Mouse (Mus musculus) MEL-GATA-1-ER (cell line): ENCODE measurements around the gene Itga9.

Source experiments
- DNase-seq: peaks from one replicate; pipeline ENCODE4 v3.0.0-alpha.2; 2012; ENCODE audit warnings: low read depth; ENCODE audit errors: extremely low read depth

The Itga9 gene

DNA sequence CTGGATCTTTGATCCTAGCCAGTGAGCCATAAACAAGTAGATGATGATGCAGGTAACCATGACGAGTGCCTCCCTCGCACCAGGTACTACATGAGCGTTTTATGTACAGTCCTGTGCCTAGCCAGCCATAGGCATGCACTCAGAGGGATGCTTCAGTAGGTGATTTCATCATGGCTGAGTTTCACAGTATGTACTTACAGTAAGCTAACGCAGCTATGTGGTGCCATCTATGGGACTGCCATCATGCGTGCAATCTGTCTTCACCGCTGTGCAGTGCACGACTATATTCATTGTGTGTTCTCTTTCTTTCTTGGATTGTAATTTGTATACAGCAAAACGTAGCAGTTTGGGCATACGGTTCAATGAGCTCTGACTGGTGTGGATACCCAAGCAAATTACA is 77.9 kb downstream of the Itga9 start:
- no peak for DNase-seq

DNA sequence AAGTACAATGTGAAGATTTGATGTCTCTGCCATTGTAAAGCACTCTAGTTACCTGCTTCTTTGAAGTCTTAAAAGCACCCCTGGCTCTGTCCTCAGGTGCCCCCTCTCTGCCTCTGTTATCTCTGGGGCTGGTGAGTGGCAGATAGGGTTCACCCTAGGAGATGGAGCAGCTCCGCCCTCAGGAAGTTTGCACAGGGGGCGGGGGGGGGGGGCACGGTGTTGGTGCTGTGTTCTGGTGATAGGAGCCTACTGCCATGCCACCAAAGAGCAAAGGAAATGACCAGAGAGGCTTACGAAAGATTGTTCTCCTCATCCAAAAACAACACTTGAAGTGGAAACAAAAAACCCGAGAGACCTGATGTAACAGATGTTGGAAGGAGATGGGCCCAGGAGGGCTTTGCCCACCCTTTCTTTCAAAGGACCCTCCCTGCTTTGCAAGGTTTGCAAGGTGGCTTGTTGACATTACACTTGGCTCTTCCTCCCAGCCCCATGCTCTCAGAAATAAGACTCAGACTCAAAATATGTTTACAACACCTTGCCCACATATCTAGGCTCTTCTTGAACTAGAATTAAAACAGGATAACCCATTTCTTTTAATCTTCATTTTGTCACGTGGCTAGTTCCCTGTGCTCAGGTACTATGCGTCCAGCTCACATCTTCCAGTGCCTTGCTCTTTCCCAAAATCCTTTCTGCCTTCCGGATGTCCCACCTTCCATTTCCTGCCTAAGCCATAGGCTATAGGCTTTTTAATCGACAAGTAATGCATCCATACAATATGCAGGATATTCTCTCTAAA is 79.9 kb downstream of the Itga9 start:
- DNase-seq = peak; percentile 11

DNA sequence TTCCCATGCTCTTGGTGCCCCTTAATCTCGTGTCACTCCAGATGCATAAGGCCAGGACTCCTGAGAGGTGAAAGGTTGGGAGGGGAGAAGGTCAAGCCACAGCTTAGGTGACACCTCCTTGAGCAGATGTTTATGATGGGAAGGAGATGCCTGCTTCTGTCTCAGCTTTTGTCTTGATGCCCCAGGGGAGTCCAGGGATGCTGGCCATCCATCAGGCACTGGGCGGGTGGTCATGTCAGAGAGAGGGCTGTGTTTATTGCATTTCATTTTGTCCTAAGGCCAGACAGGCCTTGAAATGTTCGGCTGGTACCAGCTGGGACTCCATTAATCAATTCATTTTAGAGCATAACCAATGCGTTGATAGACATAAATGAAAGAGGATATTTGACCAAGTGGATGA is 81.8 kb downstream of the Itga9 start:
- no peak for DNase-seq

DNA sequence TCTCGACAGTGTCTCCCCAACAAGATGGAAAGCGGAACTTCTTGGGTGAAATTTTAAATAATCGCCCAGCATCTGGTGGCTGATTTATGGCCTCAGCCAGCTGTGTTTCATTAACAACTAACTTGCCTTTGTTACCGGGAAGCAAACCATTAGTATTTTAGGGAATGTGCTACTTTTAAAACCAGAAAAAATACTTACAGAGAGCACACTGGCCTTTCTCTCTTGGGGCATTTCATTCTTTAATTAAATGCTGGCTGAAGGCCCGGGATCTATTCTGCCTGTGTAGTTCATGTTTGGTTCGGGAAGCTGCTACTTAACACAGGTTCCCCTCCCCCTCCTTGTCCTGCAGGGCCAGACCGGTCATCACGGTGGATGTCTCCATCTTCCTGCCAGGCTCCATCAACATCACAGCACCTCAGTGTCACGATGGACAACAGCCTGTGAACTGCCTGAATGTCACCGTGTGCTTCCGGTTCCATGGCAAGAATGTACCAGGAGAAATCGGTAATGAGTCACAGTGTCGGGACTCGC is 82.5 kb downstream of the Itga9 start:
- DNase-seq = no peak

DNA sequence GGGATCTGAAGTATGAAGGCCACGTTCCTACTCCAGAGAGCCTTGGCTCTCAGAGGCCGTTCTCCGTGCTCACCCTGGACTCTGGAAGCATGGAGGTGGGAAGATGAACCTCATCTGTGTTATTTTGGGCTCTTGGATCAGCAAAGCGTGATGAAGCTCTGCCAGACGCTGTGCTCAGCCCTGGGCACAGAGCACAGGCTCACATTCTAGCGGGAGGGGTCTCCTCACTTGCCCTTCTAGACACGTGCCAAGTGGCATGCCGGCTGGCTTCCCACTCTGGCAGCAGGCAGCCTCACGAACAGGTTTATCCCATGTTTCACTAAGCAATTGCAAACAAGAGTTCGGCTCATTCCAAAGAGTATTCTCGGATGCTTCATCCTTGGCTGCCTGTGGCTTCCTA is 86.8 kb downstream of the Itga9 start:
- no peak for DNase-seq

DNA sequence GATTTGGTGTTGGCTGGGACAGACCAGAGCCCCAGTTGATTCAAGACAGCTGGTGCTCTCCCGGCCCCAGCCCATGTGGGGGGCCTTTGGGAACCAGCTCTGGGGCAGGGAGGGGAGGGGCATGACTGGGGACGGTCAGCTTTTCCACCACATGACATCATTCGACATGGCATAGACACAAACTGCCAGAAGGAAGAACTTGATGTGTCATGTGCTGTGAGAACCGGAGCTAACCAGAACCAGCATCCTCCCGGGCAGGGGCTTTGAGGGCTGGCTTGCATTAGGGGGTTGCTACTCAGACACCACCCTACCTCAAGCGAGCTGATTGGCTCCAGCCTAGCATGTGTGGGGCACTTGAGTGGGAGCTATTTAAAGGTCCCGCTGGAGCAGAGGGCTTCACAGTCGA is 87.9 kb downstream of the Itga9 start:
- DNase-seq = no peak

DNA sequence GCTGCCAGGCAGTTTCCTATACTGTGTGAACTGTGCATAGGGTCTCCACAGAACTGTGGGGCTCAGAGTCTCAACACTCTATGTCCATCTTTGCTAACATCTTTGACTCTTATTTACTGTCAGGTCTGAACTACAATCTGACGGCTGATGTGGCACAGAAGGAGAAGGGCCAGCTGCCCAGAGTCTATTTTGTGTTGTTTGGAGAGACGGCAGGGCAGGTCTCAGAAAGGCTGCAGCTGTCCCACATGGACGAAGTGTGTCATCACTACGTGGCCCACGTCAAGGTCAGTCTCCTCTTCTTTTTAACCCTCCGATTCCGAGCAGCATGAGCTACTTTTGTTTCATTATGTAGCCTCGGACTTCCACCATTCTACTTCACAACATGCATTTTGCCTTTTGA is 91.7 kb downstream of the Itga9 start:
- DNase-seq = no peak

DNA sequence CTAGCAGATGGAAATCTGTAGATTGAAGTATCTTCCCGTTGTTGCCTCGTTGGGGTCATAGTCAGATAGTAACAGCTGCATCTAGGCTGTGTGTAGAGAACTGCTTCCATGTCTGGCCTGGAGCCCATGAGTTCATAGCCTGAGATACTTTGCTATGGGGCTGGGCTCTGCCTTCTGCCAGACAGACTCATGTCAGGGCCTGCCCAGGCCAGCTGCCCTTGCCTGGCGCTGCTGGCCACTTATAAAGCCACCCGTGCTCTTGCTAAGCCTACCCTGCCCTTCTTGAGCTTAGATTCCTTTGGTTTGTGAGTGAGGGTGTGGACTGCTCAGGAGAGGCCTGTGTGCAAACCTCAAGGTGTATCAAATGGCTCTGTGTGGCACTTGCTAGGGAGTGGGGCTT is 93.2 kb downstream of the Itga9 start:
- no peak for DNase-seq

DNA sequence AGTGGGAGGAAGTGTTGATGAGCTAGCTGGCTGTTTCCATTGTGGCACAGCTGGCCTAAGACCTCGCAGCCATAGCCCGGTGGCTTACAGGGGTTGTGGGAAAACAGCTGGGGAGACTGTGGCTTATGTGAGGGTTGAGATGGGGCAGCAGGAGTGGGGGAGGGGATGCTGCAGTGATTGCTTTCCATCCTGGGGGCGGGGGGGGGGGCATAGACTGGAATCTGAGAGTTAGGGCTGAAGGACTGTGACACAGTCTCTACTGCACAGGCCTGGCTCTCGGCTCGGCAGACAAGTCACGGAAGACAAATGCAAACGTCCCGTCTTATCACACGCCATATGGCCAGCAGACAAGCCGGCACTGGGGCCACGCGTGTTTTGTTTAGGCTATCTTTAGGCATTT is 94.4 kb downstream of the Itga9 start:
- no peak for DNase-seq

DNA sequence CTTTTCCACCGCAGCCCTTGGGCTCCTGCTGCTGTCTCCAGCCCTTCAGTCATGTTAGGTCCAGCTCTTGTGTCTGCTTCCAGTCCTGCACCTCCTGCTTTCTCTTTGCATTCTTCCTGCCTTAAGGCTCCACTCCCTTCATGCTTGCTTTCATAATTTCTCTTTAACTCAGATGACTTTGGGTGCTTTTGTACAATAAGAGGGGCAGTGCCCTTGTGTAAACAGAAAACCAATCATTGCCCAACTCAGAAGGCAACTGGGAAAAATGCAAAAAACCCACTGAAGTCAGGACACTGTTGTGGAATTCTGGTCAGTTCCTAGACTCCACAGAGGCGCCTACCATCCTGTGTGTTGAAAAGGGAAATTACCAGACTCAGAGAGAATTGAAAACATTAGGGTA is 95.3 kb downstream of the Itga9 start:
- no peak for DNase-seq

DNA sequence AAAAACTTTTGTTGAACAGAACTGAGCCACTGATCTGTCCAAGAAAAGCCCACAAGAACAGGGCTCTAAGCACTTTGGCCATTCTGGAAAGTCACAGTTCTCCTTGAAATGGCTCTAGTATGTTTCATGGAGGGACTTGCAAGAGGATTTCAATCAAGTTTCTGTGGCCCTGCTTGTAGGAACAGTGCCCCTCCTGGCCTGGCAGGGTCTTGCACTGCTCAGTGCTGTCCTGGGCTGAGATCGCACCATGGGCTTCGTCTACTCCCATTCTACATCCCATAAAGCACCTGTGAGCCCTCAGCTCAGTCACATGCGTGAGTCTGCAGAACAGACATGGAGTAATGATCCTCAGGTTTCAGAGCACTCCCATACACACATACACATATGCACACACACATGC is 96.7 kb downstream of the Itga9 start:
- DNase-seq = no peak

DNA sequence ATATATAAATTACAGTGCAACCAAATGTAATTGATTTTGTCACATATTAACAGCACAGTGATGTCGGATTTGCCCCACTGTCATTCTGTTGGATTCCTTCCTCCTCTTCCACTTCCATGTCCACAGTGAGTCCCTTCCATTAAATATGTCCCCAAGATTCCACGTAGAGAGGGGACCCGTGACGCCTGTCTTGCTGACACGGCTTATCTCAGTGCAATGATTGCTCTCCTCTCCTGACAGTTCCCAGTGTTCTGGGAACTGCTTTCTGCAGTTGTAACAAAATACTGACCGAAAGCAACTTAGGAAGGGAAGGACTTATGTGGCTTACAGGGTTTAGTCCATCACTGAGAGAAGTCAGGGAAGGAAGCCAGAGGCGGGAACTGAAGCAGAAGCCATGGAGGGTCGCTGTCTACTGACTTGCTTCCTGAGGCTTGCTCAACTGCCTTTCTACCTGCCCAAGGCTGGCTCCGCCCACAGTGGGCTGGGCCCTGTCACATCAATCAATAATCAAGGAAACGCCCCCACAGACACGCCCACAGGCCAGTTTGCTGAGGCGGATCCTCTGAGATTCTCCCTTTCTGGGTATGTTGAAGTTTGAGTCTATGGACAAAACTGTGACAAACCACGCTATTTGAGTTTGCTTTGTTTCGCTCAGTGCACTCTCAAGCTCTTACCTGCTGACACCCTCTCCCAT is 99.0 kb downstream of the Itga9 start:
- DNase-seq = no peak

DNA sequence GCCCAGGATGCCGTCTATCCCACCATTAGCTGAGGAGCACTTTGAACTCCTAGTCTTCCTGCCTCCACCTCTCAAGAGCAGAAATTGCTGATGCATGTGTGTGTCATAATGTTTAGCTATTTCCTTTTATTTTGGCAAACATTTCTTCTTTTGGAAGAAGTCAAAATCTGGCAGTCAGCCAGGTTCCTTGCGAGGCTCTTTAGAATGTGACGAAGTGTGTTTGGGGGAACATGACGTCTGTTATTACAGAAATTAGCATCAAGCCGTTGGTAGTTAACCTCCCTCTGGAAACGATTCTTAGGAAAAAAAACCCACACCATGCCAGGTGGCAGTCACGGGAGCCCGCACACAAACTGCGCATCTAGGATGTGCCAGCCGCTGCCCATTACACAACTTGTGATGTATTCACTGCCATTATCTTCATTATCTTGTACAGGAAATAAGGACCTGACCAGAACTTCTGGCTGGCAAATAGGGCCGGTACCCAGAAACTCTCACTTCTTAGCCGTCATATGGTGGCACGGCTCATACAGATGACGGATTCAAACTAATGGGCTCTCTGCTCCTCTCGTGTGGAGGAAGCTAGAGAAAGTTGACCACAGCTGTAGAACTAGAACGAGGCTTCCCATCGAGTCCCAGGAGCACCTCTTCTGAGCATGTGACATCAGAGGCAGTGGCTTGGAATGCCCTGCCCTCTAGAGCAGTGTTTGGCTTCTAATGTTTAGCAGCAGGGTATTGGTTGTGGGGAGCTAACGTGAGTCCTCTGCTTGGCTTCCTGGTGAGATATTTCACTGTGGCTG is 99.9 kb downstream of the Itga9 start:
- no peak for DNase-seq

DNA sequence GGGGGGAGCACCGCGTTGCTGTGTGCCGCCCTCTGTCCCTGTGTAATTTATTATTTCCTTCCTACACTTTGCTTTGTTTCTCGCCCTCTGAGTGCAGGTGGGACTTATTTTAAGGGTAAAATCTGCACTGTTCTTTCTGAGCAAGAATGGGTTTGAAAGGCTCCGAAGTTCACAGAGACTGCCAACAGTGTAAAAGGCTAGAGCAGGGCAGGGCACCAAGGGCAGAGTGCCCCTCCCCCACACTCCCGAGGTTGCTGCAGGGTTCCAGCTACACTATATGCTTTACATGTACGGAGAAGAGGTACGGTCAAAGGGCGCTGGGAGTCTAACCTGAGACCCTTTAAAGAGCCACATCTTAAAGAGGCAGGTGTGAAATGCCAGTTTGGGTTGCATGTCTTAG is 104.1 kb downstream of the Itga9 start:
- DNase-seq = no peak

DNA sequence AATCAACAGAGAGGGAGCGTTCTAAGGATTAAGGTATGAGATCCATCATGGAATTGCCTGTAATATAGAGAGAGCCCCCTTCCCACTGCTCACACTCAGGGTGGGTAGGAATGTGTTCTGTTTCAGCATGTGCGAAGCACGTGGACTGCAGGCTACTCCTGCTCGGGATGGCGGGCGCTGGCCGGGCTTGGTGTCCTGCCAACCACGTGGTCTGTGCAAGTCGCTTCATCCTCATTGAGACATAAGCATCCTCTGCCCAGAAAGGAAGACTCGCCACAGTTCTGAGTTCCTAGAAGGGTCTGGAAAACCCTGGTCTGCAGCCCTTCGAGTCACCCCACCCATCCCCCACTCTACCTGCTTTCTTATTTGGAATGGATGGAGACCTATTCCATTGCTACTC is 105.3 kb downstream of the Itga9 start:
- DNase-seq = no peak

DNA sequence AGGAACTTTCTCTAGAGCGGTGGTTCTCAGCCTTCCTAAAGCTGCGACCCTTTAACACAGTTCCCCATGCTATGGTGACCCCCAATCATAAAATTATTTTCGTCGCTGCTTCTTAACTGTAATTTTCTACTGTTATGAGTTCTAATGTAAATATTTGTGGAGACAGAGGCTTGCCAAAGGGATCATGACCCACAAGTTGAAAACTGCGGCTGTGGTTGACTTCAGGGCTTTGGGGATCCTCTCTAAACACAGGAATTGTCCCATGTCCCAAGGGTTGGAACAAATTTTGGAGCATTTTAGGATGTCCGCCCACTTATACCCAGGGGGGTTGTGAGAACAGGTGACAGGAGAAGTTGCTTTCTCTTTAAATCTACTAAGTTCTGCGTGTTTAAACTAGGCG is 107.0 kb downstream of the Itga9 start:
- no peak for DNase-seq

DNA sequence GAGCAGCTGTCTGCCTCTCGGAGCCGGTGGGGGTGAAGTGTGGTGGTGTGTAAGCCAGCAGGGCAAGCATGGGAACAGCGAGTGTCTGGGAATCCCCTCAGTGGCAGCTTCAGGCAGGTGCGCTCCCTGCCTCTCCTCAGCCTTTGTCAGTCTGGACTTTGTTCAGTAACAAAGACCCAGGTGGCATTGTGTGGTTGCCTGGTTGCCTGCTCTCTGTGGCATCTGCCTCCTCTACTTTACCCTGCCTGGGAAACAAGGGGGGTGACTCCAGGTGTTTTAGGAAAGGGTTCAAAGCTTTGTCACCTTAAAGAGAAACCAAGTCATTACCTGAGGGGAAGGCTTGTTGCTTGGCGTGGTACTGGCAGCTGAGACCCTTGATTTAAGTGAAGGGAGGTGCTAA is 108.0 kb downstream of the Itga9 start:
- DNase-seq = no peak

DNA sequence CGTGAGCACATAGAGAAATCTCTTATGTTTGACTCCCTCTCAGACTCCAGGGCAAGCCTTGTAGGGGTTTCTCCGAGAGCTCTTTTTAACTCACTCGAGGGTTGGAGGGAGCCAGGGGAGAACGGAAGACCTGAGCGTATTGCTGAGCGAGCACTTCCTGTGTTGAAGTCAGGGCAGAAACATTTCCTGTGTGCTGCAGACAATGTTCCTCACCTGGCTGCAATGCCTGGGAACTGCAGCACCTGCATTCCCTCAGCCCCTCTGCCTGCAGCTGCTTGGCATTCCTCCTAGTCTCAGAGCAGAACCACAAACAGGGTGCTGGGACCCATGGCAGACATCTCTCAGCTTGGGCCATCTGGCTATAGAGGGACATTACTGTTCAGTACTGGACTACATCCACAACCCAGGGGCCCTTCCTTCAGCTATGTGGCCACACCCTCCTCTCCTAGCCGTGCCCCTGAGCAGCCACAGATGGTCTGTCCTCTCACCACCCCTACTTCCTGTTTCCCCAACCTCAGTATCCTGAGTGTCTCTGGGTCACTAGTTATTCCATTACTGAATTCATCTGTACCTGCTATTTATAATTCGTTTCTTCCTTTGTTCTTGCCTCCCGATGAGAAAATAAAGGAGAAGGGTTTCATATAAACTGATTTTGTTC is 109.6 kb downstream of the Itga9 start:
- no peak for DNase-seq

DNA sequence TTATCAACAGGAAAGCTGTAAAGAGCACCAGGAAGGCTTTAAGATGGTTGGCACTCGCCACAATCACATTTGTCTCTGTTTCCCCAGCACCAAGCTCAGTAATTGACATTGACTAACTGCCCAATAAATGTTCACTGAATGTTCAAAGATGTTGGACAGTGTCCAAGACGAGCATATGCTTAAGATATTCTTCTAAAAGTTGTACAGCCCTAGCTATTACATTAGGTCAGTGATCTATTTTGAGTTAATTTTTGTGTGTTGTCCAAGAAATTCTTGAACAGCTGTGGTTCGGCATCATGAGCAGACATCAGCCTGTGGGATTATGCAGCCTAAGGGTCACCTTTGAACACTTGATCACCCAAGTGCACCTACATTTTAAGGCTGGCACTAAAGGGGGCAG is 110.9 kb downstream of the Itga9 start:
- DNase-seq = no peak

DNA sequence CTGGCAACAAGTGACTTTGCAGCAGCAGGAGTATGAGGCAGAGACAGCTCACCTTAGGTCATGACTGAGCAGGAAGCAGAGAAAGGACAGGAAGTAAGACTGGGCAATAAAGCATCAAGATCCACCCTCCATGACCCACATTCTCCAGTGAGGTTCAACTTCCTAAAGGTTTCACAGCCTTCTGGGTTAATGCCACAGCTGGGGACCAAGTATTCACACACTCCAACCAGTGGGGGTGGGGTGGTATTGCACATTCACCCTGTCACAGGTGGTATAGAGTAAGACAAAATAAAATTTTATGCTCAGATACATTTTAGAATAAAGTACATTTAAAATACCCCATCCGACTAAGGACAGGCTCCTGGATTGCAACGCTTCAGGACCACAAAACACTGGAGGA is 112.0 kb downstream of the Itga9 start:
- no peak for DNase-seq

DNA sequence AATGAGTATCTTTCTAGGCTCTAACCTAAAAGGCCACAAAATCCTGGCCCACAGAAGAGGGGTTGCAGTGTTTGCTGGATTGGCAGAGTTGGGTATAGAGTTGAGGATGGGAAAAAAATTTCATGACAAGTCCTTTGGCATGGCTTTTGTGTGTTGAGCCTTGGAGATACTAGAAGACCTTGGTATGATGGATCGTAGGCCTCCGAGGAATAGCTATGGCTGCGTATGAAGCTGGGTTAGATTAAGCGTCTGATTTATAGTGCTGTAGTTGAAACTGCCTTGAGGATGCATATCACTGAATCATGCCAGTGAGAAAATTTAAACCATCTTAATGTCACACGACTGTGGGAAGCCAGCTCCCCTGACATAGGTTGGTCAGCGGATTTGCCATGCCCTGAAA is 114.6 kb downstream of the Itga9 start:
- no peak for DNase-seq
